Mouse (Mus musculus): ENCODE data around the gene Ipmk. TPM values are rescaled to one million over a fixed set of nuclear protein-coding genes. Genes with fewer than 3 reads are reported as not detected.

The Ipmk gene
- polyA plus RNA-seq, 1 experiment from 2014 or later = 14.3 TPM

DNA sequence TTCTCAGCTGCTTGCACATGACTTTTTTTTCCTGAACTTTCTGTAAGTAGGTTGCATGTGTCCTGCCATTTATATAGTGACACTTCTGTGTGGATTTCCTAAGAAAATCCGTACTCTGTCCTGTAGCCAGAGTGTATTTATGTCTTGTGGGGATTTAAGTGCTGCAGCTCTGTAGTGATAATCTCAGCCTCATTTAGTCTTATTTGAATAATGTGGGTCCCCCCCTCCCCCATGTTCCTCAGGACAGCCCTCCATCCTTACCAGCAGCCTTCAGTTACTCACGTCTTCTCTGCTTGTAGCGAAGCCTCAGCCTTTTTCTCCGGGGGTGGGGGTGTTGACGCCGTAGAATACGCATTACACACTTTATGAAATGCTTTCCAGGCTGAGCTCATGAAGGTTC, 3.7 kb downstream of the Ipmk start:
- Histone ChIP-seq H3K4me2 (no peak overlapping the region), H3K4me1 (peaks cover 38% of the 10 kb centered on the region), H3K36me3 (peaks cover 11% of the 10 kb centered on the region; the same call in 1 of the 2 replicates), H3K4me3 (replicated peaks) (no peak overlapping the region), H3K27ac (no peak overlapping the region), H3K27me3 (no peaks in the 10 kb centered on the region), H3K9ac (no peak overlapping the region), H3K9me3 (replicated peaks) (no peaks in the 10 kb centered on the region)
- WGBS = 96% methylated on average over 7 of the region's 7 CpGs
- ATAC-seq (replicated peaks; ENCODE audit: low FRiP score) = no peak

DNA sequence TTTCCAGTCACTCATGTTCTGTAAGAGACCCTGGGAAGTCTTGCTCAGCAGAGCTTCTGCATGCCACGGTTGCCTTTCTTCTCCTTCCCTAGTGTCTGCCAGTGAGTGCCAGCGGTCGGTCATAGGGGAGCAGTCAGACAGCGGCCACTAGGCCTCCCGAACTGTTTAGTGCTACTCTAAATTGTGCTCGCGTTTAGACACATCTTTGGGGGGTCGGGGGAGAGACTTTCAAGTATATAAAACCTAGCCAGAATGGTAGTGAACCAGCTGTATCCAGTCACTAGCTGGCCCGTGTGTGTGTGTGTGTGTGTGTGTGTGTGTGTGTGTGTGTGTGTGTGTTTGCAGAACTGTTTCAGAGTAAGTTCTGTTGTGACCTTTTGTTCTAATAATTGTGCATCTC, 6.3 kb downstream of the Ipmk start:
- Histone ChIP-seq H3K9me3 (replicated peaks) (no peaks in the 10 kb centered on the region), H3K4me3 (replicated peaks) (no peak overlapping the region), H3K4me1 (peaks cover 24% of the 10 kb centered on the region), H3K36me3 (peaks cover 11% of the 10 kb centered on the region; the same call in 1 of the 2 replicates), H3K4me2 (no peak overlapping the region), H3K27me3 (no peaks in the 10 kb centered on the region), H3K9ac (no peak overlapping the region), H3K27ac (no peak overlapping the region)
- no peak for ATAC-seq (replicated peaks; ENCODE audit: low FRiP score)
- 59% methylated on average over 9 of the region's 9 CpGs for WGBS

DNA sequence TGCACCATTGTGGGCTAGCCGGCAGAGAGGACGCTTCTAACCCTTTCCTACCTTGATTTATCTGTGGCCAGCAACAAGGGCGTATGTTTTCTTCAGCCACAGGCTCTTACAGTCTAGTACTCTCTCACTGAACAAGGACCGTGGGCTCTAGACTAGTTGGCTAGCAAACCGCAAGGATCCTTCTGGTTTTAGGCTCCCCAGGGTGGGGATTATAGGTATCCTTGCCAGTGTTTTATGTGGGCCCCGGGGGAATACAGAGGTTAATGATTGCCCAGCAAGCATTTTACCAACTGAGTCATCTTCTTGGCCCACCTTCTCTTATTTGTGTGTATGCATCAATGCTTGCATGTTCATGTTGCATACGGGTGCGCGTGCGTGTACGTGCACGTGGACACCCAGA, 7.4 kb downstream of the Ipmk start:
- peaks cover 11% of the 10 kb centered on the region; the same call in 1 of the 2 replicates for H3K36me3 ChIP-seq
- no peak overlapping the region for H3K4me2 ChIP-seq
- no peak overlapping the region for H3K9ac ChIP-seq
- no peaks in the 10 kb centered on the region for H3K9me3 ChIP-seq (replicated peaks)
- peaks cover 15% of the 10 kb centered on the region; the same call in 1 of the 2 replicates for H3K4me1 ChIP-seq
- no peaks in the 10 kb centered on the region for H3K27me3 ChIP-seq
- no peak overlapping the region for H3K4me3 ChIP-seq (replicated peaks)
- WGBS = 85% methylated on average over 12 of the region's 12 CpGs
- ATAC-seq (replicated peaks; ENCODE audit: low FRiP score) = no peak
- no peak overlapping the region for H3K27ac ChIP-seq

GRCm38 (mm10) chr10:71361044-71361443, 13.5 kb downstream of the Ipmk start:
- H3K27ac ChIP-seq = 0 out of 2 replicates have a peak overlapping the region, but pooled peaks have one; percentile 22
- 68% methylated on average over 7 of the region's 7 CpGs for WGBS
- no peaks in the 10 kb centered on the region for H3K9me3 ChIP-seq (replicated peaks)
- H3K27me3 ChIP-seq = no peaks in the 10 kb centered on the region
- H3K4me2 ChIP-seq = no peak overlapping the region
- ATAC-seq (replicated peaks; ENCODE audit: low FRiP score) = no peak; the same call in 1 of the 2 replicates
- peaks cover 19% of the 10 kb centered on the region for H3K4me1 ChIP-seq
- H3K36me3 ChIP-seq = 0 out of 2 replicates have a peak, but pooled peaks cover 3% of the 10 kb centered on the region
- no peak overlapping the region for H3K9ac ChIP-seq
- H3K4me3 ChIP-seq (replicated peaks) = no peak overlapping the region

DNA sequence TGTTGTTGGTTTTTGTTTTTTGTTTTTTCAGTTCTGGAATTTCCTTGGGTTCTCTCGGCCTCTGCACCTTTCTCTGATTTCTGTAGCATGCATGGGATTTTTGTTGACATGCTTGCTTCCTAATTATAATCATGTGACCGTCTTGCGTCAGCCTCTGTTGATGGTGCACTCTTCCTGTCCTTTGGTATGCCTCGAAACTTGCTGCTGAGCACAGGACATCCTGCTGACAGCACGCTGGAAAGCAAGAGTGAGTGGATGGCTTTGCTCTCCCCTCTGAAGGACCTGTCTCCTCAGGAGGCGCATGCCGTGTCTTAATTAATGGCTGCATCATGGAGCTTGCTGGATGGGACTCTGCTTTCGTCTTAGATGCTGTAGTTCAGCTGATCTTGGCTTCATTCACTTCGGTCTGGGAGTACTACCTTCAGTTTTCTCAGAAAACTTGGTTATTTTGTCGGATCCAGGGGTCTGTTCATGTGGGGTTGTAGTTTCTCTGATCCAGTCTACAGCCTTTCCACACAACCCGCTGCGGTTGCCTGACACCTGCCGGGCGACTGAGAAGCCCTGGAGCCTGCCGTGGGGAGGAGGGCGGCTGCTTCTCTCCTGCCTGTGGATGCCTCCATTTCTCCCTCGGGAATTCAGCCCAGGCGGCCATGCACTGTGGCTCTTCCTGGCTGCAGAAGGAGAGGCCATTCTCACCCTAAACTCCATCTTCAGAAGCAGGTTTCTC, 14.4 kb downstream of the Ipmk start:
- Histone ChIP-seq H3K9ac (no peak overlapping the region), H3K36me3 (0 out of 2 replicates have a peak, but pooled peaks cover 3% of the 10 kb centered on the region), H3K9me3 (replicated peaks) (no peaks in the 10 kb centered on the region), H3K27ac (0 out of 2 replicates have a peak overlapping the region, but pooled peaks have one; percentile 22), H3K4me2 (peak overlapping the region; percentile 39), H3K27me3 (no peaks in the 10 kb centered on the region), H3K4me3 (replicated peaks) (0 out of 2 replicates have a peak overlapping the region, but pooled peaks have one; percentile 1), H3K4me1 (peaks cover 16% of the 10 kb centered on the region)
- no peak for ATAC-seq (replicated peaks; ENCODE audit: low FRiP score)
- 32% methylated on average over 18 of the region's 18 CpGs for WGBS

GRCm38 (mm10) chr10:71363440-71363839, 15.9 kb downstream of the Ipmk start:
- Histone ChIP-seq H3K9ac (no peak overlapping the region), H3K9me3 (replicated peaks) (no peaks in the 10 kb centered on the region), H3K27me3 (no peaks in the 10 kb centered on the region), H3K4me3 (replicated peaks) (no peak overlapping the region), H3K27ac (no peak overlapping the region), H3K36me3 (peaks cover 9% of the 10 kb centered on the region; the same call in 1 of the 2 replicates), H3K4me2 (no peak overlapping the region), H3K4me1 (peaks cover 20% of the 10 kb centered on the region)
- ATAC-seq (replicated peaks; ENCODE audit: low FRiP score) = no peak
- WGBS = 66% methylated on average over 8 of the region's 8 CpGs

DNA sequence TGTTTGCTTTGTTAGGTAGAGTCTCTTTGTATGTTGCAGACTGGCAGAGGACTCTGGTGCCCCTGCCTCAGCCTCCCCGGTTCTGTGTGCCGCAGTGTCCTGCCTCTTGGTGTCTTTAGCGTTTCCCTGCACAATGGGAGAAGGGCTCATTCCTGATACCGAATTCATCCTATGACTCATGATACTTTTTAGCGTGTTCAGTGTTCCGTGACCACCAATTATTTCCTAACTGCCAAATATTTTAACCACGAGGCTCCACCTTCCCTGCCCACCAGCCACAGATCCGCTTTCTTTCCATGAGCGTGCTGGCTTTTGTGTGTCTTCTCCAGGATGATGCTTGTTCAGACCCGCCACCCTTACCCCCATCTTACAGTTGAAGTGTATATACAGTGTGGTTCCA, 16.3 kb downstream of the Ipmk start:
- Histone ChIP-seq H3K9me3 (replicated peaks) (no peaks in the 10 kb centered on the region), H3K4me2 (no peak overlapping the region)
- WGBS = 80% methylated on average over 10 of the region's 10 CpGs

DNA sequence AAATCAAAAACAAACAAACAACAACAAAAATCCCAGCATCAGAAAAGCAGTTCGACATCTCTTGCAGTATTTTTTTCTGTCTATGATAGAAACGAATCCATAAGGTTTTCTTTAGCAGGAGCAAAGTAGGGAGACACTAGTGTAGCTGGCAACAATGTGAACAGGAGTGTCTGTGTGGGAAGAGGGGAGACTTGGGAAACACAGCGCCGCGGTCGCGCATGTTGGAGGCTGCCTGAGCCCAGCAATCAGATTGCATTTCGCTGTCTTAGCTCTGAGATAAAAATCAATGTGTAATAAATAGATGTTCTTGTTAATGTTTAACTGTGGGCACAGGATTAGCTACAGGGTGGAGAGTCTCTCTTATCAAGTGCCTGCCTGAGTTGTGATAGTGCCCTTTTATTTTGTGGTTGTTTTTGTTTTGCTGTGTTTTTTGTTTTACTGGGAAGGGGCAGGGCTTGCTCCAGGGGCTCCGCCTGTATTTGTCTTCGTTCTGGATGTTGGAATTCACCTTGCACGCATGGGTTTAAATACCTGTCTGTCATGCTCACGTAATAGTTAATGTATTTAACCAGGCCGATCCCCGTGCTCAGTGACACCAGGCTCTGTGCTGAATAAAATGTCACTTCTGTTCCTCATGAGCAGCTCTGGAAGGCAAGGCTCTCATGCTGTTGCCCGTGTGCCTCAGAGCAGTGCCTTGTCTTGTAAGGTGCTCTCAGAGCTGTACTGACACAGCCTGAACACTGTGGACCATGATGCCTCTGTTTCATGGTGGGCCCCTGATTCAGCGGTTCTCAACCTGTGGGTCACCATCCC, 20.8 kb downstream of the Ipmk start:
- Histone ChIP-seq H3K9ac (no peak overlapping the region), H3K27ac (peak overlapping the region; percentile 54; the same call in 1 of the 2 replicates), H3K9me3 (replicated peaks) (no peaks in the 10 kb centered on the region), H3K36me3 (peaks cover 15% of the 10 kb centered on the region; the same call in 1 of the 2 replicates), H3K4me1 (peaks cover 13% of the 10 kb centered on the region), H3K4me3 (replicated peaks) (no peak overlapping the region), H3K27me3 (no peaks in the 10 kb centered on the region), H3K4me2 (peak overlapping the region; percentile 20; the same call in 1 of the 2 replicates)
- ATAC-seq (replicated peaks; ENCODE audit: low FRiP score) = peak; percentile 89
- 71% methylated on average over 16 of the region's 16 CpGs for WGBS

More for the DNA sequence above, 16.3 kb downstream of the Ipmk start:
- ATAC-seq (replicated peaks; ENCODE audit: low FRiP score) = no peak
- Histone ChIP-seq H3K27ac (no peak overlapping the region), H3K9ac (no peak overlapping the region), H3K27me3 (no peaks in the 10 kb centered on the region), H3K4me1 (peaks cover 24% of the 10 kb centered on the region), H3K4me3 (replicated peaks) (no peak overlapping the region), H3K36me3 (peaks cover 9% of the 10 kb centered on the region; the same call in 1 of the 2 replicates)

DNA sequence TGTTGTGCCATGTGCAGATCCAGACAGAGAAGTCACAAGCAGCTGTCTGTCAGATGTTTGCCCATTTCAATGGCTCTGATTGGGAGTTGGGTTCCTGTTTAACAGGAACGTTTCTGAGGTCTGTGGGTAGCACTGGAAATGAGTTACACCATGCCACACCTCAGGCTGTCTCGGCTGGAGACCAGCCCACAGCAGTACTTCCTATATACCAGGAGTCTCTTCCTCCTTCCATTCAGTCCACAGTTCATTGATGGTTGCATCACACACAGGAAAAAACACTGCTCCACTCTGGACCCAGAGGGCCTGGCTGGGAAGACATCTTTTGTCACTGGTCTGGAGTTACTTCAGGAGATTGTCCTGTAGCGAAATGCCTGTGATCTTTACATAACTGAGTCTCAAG, 21.9 kb downstream of the Ipmk start:
- no peak overlapping the region for H3K4me2 ChIP-seq
- no peak overlapping the region for H3K27ac ChIP-seq
- H3K4me1 ChIP-seq = peaks cover 13% of the 10 kb centered on the region
- no peak overlapping the region for H3K9ac ChIP-seq
- ATAC-seq (replicated peaks; ENCODE audit: low FRiP score) = no peak
- H3K27me3 ChIP-seq = no peaks in the 10 kb centered on the region
- H3K4me3 ChIP-seq (replicated peaks) = no peak overlapping the region
- H3K9me3 ChIP-seq (replicated peaks) = no peaks in the 10 kb centered on the region
- 69% methylated on average over 3 of the region's 3 CpGs for WGBS
- peaks cover 21% of the 10 kb centered on the region; the same call in 1 of the 2 replicates for H3K36me3 ChIP-seq

- Histone ChIP-seq H3K27ac (no peak overlapping the region), H3K9ac (no peak overlapping the region), H3K36me3 (peaks cover 23% of the 10 kb centered on the region), H3K27me3 (no peaks in the 10 kb centered on the region), H3K4me2 (no peak overlapping the region), H3K9me3 (replicated peaks) (no peaks in the 10 kb centered on the region), H3K4me3 (replicated peaks) (no peak overlapping the region), H3K4me1 (peaks cover 13% of the 10 kb centered on the region)
- ATAC-seq (replicated peaks; ENCODE audit: low FRiP score) = no peak
- 61% methylated on average over 6 of the region's 6 CpGs for WGBS
These were observed 24.3 kb downstream of the Ipmk start for GRCm38 (mm10) chr10:71371881-71372280.

DNA sequence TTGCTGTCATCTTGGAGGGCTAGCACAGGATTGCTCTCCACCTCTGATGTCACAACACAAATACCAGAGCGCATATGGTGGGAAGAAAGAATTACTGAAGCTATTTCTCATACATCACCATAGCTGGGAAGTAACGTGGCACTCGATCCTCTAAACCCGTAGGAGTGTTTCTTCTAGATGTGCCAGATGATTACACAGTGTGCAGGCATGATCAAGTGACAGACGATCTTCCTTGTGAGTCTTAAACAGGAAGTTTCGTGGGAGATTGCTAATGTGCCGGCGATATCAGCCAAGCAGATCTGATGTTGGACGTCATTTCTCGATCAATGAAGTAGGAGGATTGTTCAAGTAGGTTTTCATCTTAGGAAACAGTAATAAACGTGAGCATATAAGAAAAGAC, 26.1 kb downstream of the Ipmk start:
- 59% methylated on average over 11 of the region's 11 CpGs for WGBS

DNA sequence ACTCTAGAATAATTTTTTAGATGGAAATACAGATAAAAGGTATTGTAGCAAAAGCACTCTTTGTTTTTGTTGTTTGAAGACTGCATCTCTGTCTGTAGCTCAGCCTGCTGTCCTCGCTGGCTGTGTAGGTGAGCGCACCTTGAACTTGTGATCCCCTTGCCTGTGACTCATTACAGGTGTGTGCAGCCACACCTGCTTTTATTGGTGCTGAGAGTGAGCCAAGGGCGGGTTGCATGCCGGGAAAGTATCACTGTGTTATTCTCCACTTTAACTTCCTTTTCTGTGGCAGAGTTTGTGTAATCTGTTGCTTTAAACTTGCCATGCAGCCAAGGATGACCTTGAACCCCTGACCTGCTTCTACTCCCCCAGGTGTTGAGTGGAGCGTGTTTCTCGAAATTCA, 28.5 kb downstream of the Ipmk start:
- Histone ChIP-seq H3K27ac (no peak overlapping the region), H3K4me3 (replicated peaks) (no peak overlapping the region), H3K9me3 (replicated peaks) (no peaks in the 10 kb centered on the region), H3K36me3 (peaks cover 49% of the 10 kb centered on the region), H3K4me2 (no peak overlapping the region), H3K4me1 (0 out of 2 replicates have a peak, but pooled peaks cover 4% of the 10 kb centered on the region), H3K27me3 (no peaks in the 10 kb centered on the region), H3K9ac (no peak overlapping the region)
- no peak for ATAC-seq (replicated peaks; ENCODE audit: low FRiP score)
- 73% methylated on average over 6 of the region's 6 CpGs for WGBS

More for the DNA sequence above, 26.1 kb downstream of the Ipmk start:
- Histone ChIP-seq H3K27ac (no peak overlapping the region), H3K27me3 (no peaks in the 10 kb centered on the region), H3K9me3 (replicated peaks) (no peaks in the 10 kb centered on the region), H3K4me1 (peaks cover 8% of the 10 kb centered on the region), H3K36me3 (peaks cover 31% of the 10 kb centered on the region), H3K4me2 (no peak overlapping the region), H3K4me3 (replicated peaks) (no peak overlapping the region), H3K9ac (no peak overlapping the region)
- ATAC-seq (replicated peaks; ENCODE audit: low FRiP score) = no peak

Measured in kidney, embryonic 15.5 days (tissue).